Mouse (Mus musculus): Measurements from ENCODE around the gene Flnb. TPM values are rescaled to one million over a fixed set of nuclear protein-coding genes. Genes with fewer than 3 reads are reported as not detected.

Flnb gene
- 7.4 and 12.1 TPM in 2 replicates for polyA plus RNA-seq (2015; fragmentation: Nextera tagmentation; extraction: Ambion mirVana)

GRCm38 (mm10) chr14:7817770-7818462 lies at the start of gene Flnb:
Gene Flnb (plus strand): TSS chr14:7817957.
- no peaks in the 10 kb centered on the region for H3K36me3 ChIP-seq
- H3K4me1 ChIP-seq (replicated peaks), result peaks cover 36% of the 10 kb centered on the region
- H3K4me3 ChIP-seq, result peak within 1 kb of the TSS; percentile 60
- H3K27me3 ChIP-seq, result no peaks in the 10 kb centered on the region
- peak within 1 kb of the TSS; percentile 90 for H3K4me2 ChIP-seq
- peak within 1 kb of the TSS; percentile 56 for H3K27ac ChIP-seq
- ATAC-seq (replicated peaks; ENCODE audit: insufficient number of reproducible peaks, insufficient read depth, low FRiP score, low read depth), result peak; percentile 95
- H3K9me3 ChIP-seq (replicated peaks), result no peaks in the 10 kb centered on the region
- H3K9ac ChIP-seq, result peak within 1 kb of the TSS; percentile 71
- WGBS, result under 1% methylated on average over 49 of the region's 49 CpGs

- WGBS, result 24% methylated on average over 24 of the region's 24 CpGs
- 0 out of 2 replicates have a peak, but pooled peaks have one; percentile 35 for ATAC-seq (replicated peaks; ENCODE audit: insufficient number of reproducible peaks, insufficient read depth, low FRiP score, low read depth)
- no peaks in the 10 kb centered on the region for H3K9me3 ChIP-seq (replicated peaks)
- H3K4me1 ChIP-seq (replicated peaks), result 0 out of 2 replicates have a peak, but pooled peaks cover 3% of the 10 kb centered on the region
- no peaks in the 10 kb centered on the region for H3K27me3 ChIP-seq
- H3K27ac ChIP-seq, result peak overlapping the region; percentile 68
- peak overlapping the region; percentile 56 for H3K4me3 ChIP-seq
- peak overlapping the region; percentile 64 for H3K4me2 ChIP-seq
- H3K36me3 ChIP-seq, result no peaks in the 10 kb centered on the region
- peak overlapping the region; percentile 39 for H3K9ac ChIP-seq
Observed at GRCm38 (mm10) chr14:7773714-7774389, 43.9 kb upstream of the Flnb start.

- no peak overlapping the region for H3K27ac ChIP-seq
- H3K4me1 ChIP-seq (replicated peaks), result peaks cover 2% of the 10 kb centered on the region; the same call in 1 of the 2 replicates
- WGBS, result 35% methylated on average over 13 of the region's 13 CpGs
- no peak for ATAC-seq (replicated peaks; ENCODE audit: insufficient number of reproducible peaks, insufficient read depth, low FRiP score, low read depth)
- H3K9ac ChIP-seq, result no peak overlapping the region
- no peaks in the 10 kb centered on the region for H3K9me3 ChIP-seq (replicated peaks)
- H3K27me3 ChIP-seq, result no peaks in the 10 kb centered on the region
- no peak overlapping the region for H3K4me3 ChIP-seq
- H3K36me3 ChIP-seq, result no peaks in the 10 kb centered on the region
- H3K4me2 ChIP-seq, result no peak overlapping the region
Observed at GRCm38 (mm10) chr14:7786073-7786472, 31.7 kb upstream of the Flnb start.

- no peak overlapping the region for H3K4me3 ChIP-seq
- H3K4me2 ChIP-seq, result no peak overlapping the region
- no peak overlapping the region for H3K9ac ChIP-seq
- H3K9me3 ChIP-seq (replicated peaks), result no peaks in the 10 kb centered on the region
- no peak for ATAC-seq (replicated peaks; ENCODE audit: insufficient number of reproducible peaks, insufficient read depth, low FRiP score, low read depth)
- no peak overlapping the region for H3K27ac ChIP-seq
- H3K36me3 ChIP-seq, result no peaks in the 10 kb centered on the region
- WGBS, result 71% methylated on average over 7 of the region's 7 CpGs
- peaks cover 12% of the 10 kb centered on the region for H3K4me1 ChIP-seq (replicated peaks)
- H3K27me3 ChIP-seq, result no peaks in the 10 kb centered on the region; the same call in none of the 2 replicates
Observed at GRCm38 (mm10) chr14:7789266-7790030, 28.3 kb upstream of the Flnb start.

GRCm38 (mm10) chr14:7791061-7791531 lies 26.7 kb upstream of the Flnb start:
- WGBS, result 14% methylated on average over 19 of the region's 19 CpGs
- Histone ChIP-seq H3K4me3 (peak overlapping the region; percentile 46), H3K9me3 (replicated peaks) (no peaks in the 10 kb centered on the region), H3K9ac (no peak overlapping the region), H3K4me2 (peak overlapping the region; percentile 80), H3K36me3 (no peaks in the 10 kb centered on the region), H3K27me3 (no peaks in the 10 kb centered on the region; the same call in none of the 2 replicates), H3K27ac (no peak overlapping the region), H3K4me1 (replicated peaks) (peaks cover 12% of the 10 kb centered on the region)
- no peak for ATAC-seq (replicated peaks; ENCODE audit: insufficient number of reproducible peaks, insufficient read depth, low FRiP score, low read depth)

- 1% methylated on average over 30 of the region's 30 CpGs for WGBS
- ATAC-seq (replicated peaks; ENCODE audit: insufficient number of reproducible peaks, insufficient read depth, low FRiP score, low read depth), result peak; percentile 84
- H3K4me3 ChIP-seq, result peak within 1 kb of the TSS; percentile 46
- no peak within 1 kb of the TSS for H3K9ac ChIP-seq
- H3K9me3 ChIP-seq (replicated peaks), result no peaks in the 10 kb centered on the region
- H3K27ac ChIP-seq, result no peak within 1 kb of the TSS
- H3K27me3 ChIP-seq, result no peaks in the 10 kb centered on the region; the same call in none of the 2 replicates
- H3K4me1 ChIP-seq (replicated peaks), result peaks cover 12% of the 10 kb centered on the region
- H3K36me3 ChIP-seq, result no peaks in the 10 kb centered on the region
- H3K4me2 ChIP-seq, result peak within 1 kb of the TSS; percentile 80
Observed at GRCm38 (mm10) chr14:7791532-7792159, 26.1 kb upstream of the Flnb start, which contains the start of gene Gm26661. Gene Gm26661 (plus strand): TSS chr14:7791587.

GRCm38 (mm10) chr14:7795961-7796360 lies 21.8 kb upstream of the Flnb start:
- H3K4me1 ChIP-seq (replicated peaks), result peaks cover 11% of the 10 kb centered on the region
- no peaks in the 10 kb centered on the region; the same call in none of the 2 replicates for H3K27me3 ChIP-seq
- H3K27ac ChIP-seq, result no peak overlapping the region
- no peak overlapping the region for H3K4me3 ChIP-seq
- H3K36me3 ChIP-seq, result no peaks in the 10 kb centered on the region
- no peak overlapping the region for H3K9ac ChIP-seq
- whole genome bisulfite sequencing, result 80% methylated on average over 4 of the region's 4 CpGs
- no peak for ATAC-seq (replicated peaks; ENCODE audit: insufficient number of reproducible peaks, insufficient read depth, low FRiP score, low read depth)
- no peak overlapping the region for H3K4me2 ChIP-seq
- H3K9me3 ChIP-seq (replicated peaks), result no peaks in the 10 kb centered on the region

- Histone ChIP-seq H3K4me2 (no peak overlapping the region), H3K9ac (no peak overlapping the region), H3K27me3 (no peaks in the 10 kb centered on the region), H3K4me3 (no peak overlapping the region), H3K27ac (no peak overlapping the region), H3K9me3 (replicated peaks) (no peaks in the 10 kb centered on the region), H3K4me1 (replicated peaks) (no peaks in the 10 kb centered on the region), H3K36me3 (no peaks in the 10 kb centered on the region)
- no peak for ATAC-seq (replicated peaks; ENCODE audit: insufficient number of reproducible peaks, insufficient read depth, low FRiP score, low read depth)
Observed at GRCm38 (mm10) chr14:7800611-7801010, 17.1 kb upstream of the Flnb start.

GRCm38 (mm10) chr14:7801831-7802230 lies 15.9 kb upstream of the Flnb start:
- H3K4me1 ChIP-seq (replicated peaks), result no peaks in the 10 kb centered on the region
- H3K9me3 ChIP-seq (replicated peaks), result no peaks in the 10 kb centered on the region
- H3K27ac ChIP-seq, result no peak overlapping the region
- no peak for ATAC-seq (replicated peaks; ENCODE audit: insufficient number of reproducible peaks, insufficient read depth, low FRiP score, low read depth)
- H3K4me3 ChIP-seq, result no peak overlapping the region
- no peaks in the 10 kb centered on the region for H3K27me3 ChIP-seq
- WGBS, result 10% methylated on average over 4 of the region's 4 CpGs
- no peak overlapping the region for H3K4me2 ChIP-seq
- no peaks in the 10 kb centered on the region for H3K36me3 ChIP-seq
- no peak overlapping the region for H3K9ac ChIP-seq

- WGBS, result 38% methylated on average over 4 of the region's 4 CpGs
Observed at GRCm38 (mm10) chr14:7803874-7804557, 13.7 kb upstream of the Flnb start.

More at GRCm38 (mm10) chr14:7803874-7804557, 13.7 kb upstream of the Flnb start:
- H3K27me3 ChIP-seq, result no peaks in the 10 kb centered on the region
- no peak overlapping the region for H3K9ac ChIP-seq
- ATAC-seq (replicated peaks; ENCODE audit: insufficient number of reproducible peaks, insufficient read depth, low FRiP score, low read depth), result no peak
- no peak overlapping the region for H3K27ac ChIP-seq
- peaks cover 5% of the 10 kb centered on the region; the same call in 1 of the 2 replicates for H3K4me1 ChIP-seq (replicated peaks)
- H3K4me2 ChIP-seq, result no peak overlapping the region
- no peak overlapping the region for H3K4me3 ChIP-seq
- no peaks in the 10 kb centered on the region for H3K9me3 ChIP-seq (replicated peaks)
- H3K36me3 ChIP-seq, result no peaks in the 10 kb centered on the region
